Mouse (Mus musculus): ENCODE measurements around the gene Trmt13. TPM values are rescaled to one million over a fixed set of nuclear protein-coding genes. Genes with fewer than 3 reads are reported as not detected.

Trmt13 gene
- polyA plus RNA-seq, 1 experiment from 2014 or later = 18.7 TPM

DNA sequence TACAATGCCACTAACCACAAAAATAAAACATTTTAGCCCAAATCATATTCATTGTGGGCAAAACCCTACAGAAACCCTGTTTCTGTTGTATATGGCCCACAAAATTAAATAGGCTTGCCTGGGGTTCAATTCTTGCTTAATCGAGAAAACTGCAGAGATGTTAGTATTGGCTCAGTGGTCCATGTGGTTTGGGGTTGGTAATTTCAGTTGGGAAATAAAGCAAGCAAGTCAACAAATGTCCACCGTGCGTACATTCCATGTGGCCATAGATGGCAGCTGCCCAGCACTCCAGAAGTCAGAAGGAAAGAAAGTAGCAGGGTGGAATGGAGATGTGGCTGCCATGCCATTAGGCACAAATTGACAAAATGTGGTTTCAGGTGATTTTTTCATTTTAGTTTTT is 18.6 kb upstream of the Trmt13 start:
- 90% methylated on average over 3 of the region's 3 CpGs for WGBS
- Histone ChIP-seq H3K4me1 (ENCODE audit: control insufficient read depth in 2 of 2, insufficient read depth in 2 of 2, low read length in 2 of 2) (peaks cover 0 to 6% of the 10 kb centered on the region in 2 experiments; a peak in 1 of 4 replicates), H3K4me2 (ENCODE audit: low read length) (no peak overlapping the region), H3K9ac (ENCODE audit: low read length) (no peak overlapping the region), H3K36me3 (ENCODE audit: control insufficient read depth, insufficient read depth, low read length) (peaks cover 85% of the 10 kb centered on the region), H3K27ac (replicated peaks in 1 of 2; ENCODE audit: control insufficient read depth in 1 of 2, insufficient read depth in 1 of 2, low read depth in 2 of 2, low read length in 2 of 2) (no peak overlapping the region), H3K9me3 (ENCODE audit: control insufficient read depth, low read length) (no peaks in the 10 kb centered on the region), H3K4me3 (ENCODE audit: control insufficient read depth in 1 of 2, insufficient read depth in 1 of 2, low read depth in 1 of 2, low read length in 2 of 2) (no peak overlapping the region), H3K27me3 (ENCODE audit: control insufficient read depth, insufficient read depth, low read length) (no peaks in the 10 kb centered on the region)
- no peak for ATAC-seq (ENCODE audit: insufficient number of reproducible peaks, insufficient read depth, low FRiP score, low read depth)

DNA sequence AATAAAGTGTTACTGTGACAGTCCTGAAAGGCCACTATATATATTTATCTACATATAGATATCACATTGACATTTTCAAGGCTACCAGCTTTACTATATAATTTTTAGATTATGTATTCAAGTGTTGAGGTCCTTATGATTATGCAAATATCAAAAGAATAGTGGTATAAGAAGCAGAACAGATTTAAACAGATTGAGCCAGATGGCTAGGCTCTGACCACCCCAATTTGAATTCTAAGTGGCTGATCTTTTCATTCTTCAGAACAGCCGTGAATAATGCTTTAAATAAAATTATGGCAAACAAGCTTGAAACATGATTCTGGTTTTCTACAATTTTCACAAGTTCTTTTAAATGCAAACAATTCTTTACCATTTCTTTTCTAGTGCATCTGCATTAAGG is 17.1 kb upstream of the Trmt13 start:
- 79% methylated on average over 1 of the region's 1 CpGs for WGBS
- Histone ChIP-seq H3K9ac (ENCODE audit: low read length) (no peak overlapping the region), H3K27ac (replicated peaks in 1 of 2; ENCODE audit: control insufficient read depth in 1 of 2, insufficient read depth in 1 of 2, low read depth in 2 of 2, low read length in 2 of 2) (no peak overlapping the region), H3K36me3 (ENCODE audit: control insufficient read depth, insufficient read depth, low read length) (peaks cover 79% of the 10 kb centered on the region), H3K4me3 (ENCODE audit: control insufficient read depth in 1 of 2, insufficient read depth in 1 of 2, low read depth in 1 of 2, low read length in 2 of 2) (no peak overlapping the region), H3K27me3 (ENCODE audit: control insufficient read depth, insufficient read depth, low read length) (no peaks in the 10 kb centered on the region), H3K4me2 (ENCODE audit: low read length) (no peak overlapping the region), H3K9me3 (ENCODE audit: control insufficient read depth, low read length) (no peaks in the 10 kb centered on the region), H3K4me1 (ENCODE audit: control insufficient read depth in 2 of 2, insufficient read depth in 2 of 2, low read length in 2 of 2) (peaks cover 0 to 6% of the 10 kb centered on the region in 2 experiments; a peak in 1 of 4 replicates)
- ATAC-seq (ENCODE audit: insufficient number of reproducible peaks, insufficient read depth, low FRiP score, low read depth) = no peak

DNA sequence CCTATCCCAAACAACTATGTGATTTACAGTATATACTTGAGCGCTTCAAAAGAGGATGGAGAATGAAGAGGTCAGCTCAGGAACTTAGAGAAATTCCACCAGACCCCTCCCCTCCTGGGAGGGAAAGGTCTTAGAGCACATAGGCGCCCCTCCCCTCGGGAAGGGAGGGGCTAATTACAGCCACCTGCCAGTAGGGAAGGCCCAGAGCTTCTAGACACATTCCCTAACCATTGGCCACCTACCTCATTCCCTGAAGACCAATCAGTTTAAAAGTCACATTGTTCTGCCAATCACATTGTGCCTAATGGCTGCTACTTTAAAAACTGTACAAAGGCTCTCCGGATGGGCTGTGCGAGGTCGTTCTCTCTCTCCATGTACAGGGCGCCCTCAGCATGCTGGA is 8.3 kb upstream of the Trmt13 start:
- Histone ChIP-seq H3K4me3 (ENCODE audit: control insufficient read depth in 1 of 2, insufficient read depth in 1 of 2, low read depth in 1 of 2, low read length in 2 of 2) (no peak overlapping the region), H3K36me3 (ENCODE audit: control insufficient read depth, insufficient read depth, low read length) (peaks cover 57% of the 10 kb centered on the region), H3K27ac (replicated peaks in 1 of 2; ENCODE audit: control insufficient read depth in 1 of 2, insufficient read depth in 1 of 2, low read depth in 2 of 2, low read length in 2 of 2) (no peak overlapping the region), H3K27me3 (ENCODE audit: control insufficient read depth, insufficient read depth, low read length) (no peaks in the 10 kb centered on the region), H3K9ac (ENCODE audit: low read length) (no peak overlapping the region), H3K9me3 (ENCODE audit: control insufficient read depth, low read length) (no peaks in the 10 kb centered on the region), H3K4me2 (ENCODE audit: low read length) (no peak overlapping the region), H3K4me1 (ENCODE audit: control insufficient read depth in 2 of 2, insufficient read depth in 2 of 2, low read length in 2 of 2) (no peaks in the 10 kb centered on the region)
- 91% methylated on average over 7 of the region's 7 CpGs for WGBS
- no peak for ATAC-seq (ENCODE audit: insufficient number of reproducible peaks, insufficient read depth, low FRiP score, low read depth)

DNA sequence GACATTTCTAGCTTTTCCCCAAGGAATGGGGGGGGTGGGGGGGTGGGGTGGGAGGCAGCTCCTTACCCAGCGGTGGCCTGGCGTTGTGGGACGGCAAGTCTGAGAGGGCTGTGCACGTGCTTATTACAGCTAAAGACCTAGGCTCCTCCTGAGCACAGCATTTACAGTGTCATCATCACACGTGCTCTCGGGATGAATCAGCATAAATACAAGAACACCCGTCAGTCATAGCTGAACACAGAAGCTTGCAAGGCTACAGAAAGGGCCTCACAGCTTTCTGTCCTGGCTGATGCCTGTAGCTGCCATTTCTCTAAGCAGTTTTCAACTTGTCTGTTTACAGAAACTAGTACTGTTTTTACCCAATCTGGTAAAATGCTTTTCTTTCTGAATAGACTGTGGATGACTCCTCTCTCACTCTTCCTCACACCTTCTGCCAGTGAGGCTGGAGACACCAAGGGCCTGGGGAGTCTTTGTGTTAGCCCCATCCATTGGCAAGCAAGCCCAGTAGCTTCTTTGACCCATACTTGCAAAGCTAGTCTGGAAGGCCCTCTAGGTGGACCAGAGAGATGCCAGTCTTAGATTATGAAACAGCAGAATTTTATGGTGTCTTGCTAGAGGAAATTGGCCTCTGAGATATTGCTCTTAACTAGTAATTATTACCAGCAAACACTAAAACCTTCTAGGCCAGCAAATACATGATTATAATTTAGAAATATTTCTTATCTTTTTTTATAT is 6.4 kb upstream of the Trmt13 start:
- Histone ChIP-seq H3K9me3 (ENCODE audit: control insufficient read depth, low read length) (no peaks in the 10 kb centered on the region), H3K4me1 (ENCODE audit: control insufficient read depth in 2 of 2, insufficient read depth in 2 of 2, low read length in 2 of 2) (no peaks in the 10 kb centered on the region), H3K4me2 (ENCODE audit: low read length) (no peak overlapping the region), H3K9ac (ENCODE audit: low read length) (no peak overlapping the region), H3K27ac (replicated peaks in 1 of 2; ENCODE audit: control insufficient read depth in 1 of 2, insufficient read depth in 1 of 2, low read depth in 2 of 2, low read length in 2 of 2) (no peak overlapping the region), H3K4me3 (ENCODE audit: control insufficient read depth in 1 of 2, insufficient read depth in 1 of 2, low read depth in 1 of 2, low read length in 2 of 2) (no peak overlapping the region), H3K27me3 (ENCODE audit: control insufficient read depth, insufficient read depth, low read length) (no peaks in the 10 kb centered on the region), H3K36me3 (ENCODE audit: control insufficient read depth, insufficient read depth, low read length) (peaks cover 59% of the 10 kb centered on the region)
- no peak for ATAC-seq (ENCODE audit: insufficient number of reproducible peaks, insufficient read depth, low FRiP score, low read depth)
- 87% methylated on average over 7 of the region's 7 CpGs for WGBS

DNA sequence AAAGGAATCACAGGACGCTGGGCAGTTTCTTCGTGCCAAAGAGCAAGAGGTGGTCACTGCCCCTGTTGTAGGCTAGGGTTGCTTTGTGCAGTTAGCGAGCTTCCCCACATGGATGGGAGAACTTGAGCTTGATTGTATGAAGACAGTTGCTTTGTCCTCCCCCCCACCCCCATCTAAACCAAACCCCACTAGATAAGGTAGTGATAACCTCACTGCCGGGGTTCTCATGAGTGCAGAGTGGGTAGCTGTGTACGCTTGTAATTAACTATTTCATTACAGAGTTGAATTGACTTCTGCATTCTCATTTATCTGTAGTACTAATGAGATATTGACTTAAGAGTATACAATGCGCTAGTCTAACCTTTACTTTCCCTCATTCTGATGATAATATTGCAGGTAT is 4.5 kb upstream of the Trmt13 start:
- Histone ChIP-seq H3K9ac (ENCODE audit: low read length) (no peak overlapping the region), H3K27ac (replicated peaks in 1 of 2; ENCODE audit: control insufficient read depth in 1 of 2, insufficient read depth in 1 of 2, low read depth in 2 of 2, low read length in 2 of 2) (no peak overlapping the region), H3K4me2 (ENCODE audit: low read length) (no peak overlapping the region), H3K9me3 (ENCODE audit: control insufficient read depth, low read length) (no peaks in the 10 kb centered on the region), H3K27me3 (ENCODE audit: control insufficient read depth, insufficient read depth, low read length) (no peaks in the 10 kb centered on the region), H3K36me3 (ENCODE audit: control insufficient read depth, insufficient read depth, low read length) (peaks cover 79% of the 10 kb centered on the region), H3K4me1 (ENCODE audit: control insufficient read depth in 2 of 2, insufficient read depth in 2 of 2, low read length in 2 of 2) (no peaks in the 10 kb centered on the region), H3K4me3 (ENCODE audit: control insufficient read depth in 1 of 2, insufficient read depth in 1 of 2, low read depth in 1 of 2, low read length in 2 of 2) (no peak overlapping the region)
- no peak for ATAC-seq (ENCODE audit: insufficient number of reproducible peaks, insufficient read depth, low FRiP score, low read depth)
- WGBS = 71% methylated on average over 6 of the region's 6 CpGs

DNA sequence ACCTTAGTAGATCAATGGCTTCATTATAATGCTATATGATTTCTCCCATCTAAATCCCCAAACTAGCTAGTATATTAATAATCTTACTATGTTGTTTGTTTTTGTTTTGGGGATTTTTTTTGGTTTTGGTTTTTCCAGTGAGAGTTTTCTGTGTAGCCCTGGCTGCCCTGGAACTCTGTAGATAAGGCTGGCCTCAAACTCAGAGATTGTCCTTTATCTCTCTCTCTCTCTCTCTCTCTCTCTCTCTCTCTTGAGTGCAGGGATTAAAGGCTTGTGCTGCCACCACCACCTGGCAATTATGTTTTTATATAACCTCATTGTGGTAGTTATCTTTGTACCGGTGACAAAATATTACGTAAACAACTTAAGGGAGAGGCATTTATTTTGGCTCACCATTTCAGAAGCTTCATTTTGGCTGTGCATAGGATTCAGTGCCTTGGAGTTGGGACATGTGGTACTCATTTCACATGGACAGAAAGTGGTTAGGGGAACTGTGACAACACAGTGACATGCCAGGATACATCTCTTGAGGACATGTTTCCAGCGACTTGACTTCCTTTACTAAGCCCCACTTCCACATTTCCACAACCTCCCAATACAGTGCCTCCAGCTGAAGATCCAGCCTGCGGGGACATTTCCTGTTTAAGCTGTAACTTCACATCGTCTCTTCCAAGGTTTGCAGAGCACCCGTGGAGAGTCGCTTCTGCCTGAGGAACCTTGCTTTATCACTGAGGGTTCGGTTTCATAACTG is 1.1 kb upstream of the Trmt13 start:
- Histone ChIP-seq H3K4me3 (ENCODE audit: control insufficient read depth in 1 of 2, insufficient read depth in 1 of 2, low read depth in 1 of 2, low read length in 2 of 2) (no peak overlapping the region), H3K4me2 (ENCODE audit: low read length) (no peak overlapping the region), H3K9ac (ENCODE audit: low read length) (no peak overlapping the region), H3K9me3 (ENCODE audit: control insufficient read depth, low read length) (no peaks in the 10 kb centered on the region), H3K27me3 (ENCODE audit: control insufficient read depth, insufficient read depth, low read length) (no peaks in the 10 kb centered on the region), H3K4me1 (ENCODE audit: control insufficient read depth in 2 of 2, insufficient read depth in 2 of 2, low read length in 2 of 2) (no peaks in the 10 kb centered on the region), H3K27ac (replicated peaks in 1 of 2; ENCODE audit: control insufficient read depth in 1 of 2, insufficient read depth in 1 of 2, low read depth in 2 of 2, low read length in 2 of 2) (no peak overlapping the region), H3K36me3 (ENCODE audit: control insufficient read depth, insufficient read depth, low read length) (peaks cover 77% of the 10 kb centered on the region)
- 83% methylated on average over 8 of the region's 8 CpGs for WGBS
- ATAC-seq (ENCODE audit: insufficient number of reproducible peaks, insufficient read depth, low FRiP score, low read depth) = no peak

DNA sequence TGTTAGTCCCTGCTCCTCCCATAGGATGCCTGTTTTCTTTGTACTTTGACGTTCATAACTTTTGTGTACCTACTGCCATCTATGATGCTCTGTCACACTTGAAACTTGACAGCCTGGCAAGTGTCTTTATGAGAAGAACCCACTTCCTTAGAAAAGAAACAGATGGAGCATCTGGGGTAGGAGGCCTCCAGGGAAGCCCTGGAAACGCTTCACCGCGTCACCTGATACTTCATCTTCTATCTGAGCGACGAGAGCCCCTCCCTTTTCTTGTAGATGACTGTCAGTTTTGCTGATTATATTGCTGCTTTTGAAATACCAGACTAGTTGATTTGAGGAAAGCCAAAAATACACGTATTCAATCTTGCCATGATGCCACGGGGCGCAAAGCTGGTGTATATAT is 9.8 kb downstream of the Trmt13 start:
- Histone ChIP-seq H3K4me1 (ENCODE audit: control insufficient read depth in 2 of 2, insufficient read depth in 2 of 2, low read length in 2 of 2) (no peaks in the 10 kb centered on the region), H3K9ac (ENCODE audit: low read length) (no peak overlapping the region), H3K4me2 (ENCODE audit: low read length) (no peak overlapping the region), H3K36me3 (ENCODE audit: control insufficient read depth, insufficient read depth, low read length) (peaks cover 37% of the 10 kb centered on the region), H3K4me3 (ENCODE audit: control insufficient read depth in 1 of 2, insufficient read depth in 1 of 2, low read depth in 1 of 2, low read length in 2 of 2) (no peak overlapping the region), H3K9me3 (ENCODE audit: control insufficient read depth, low read length) (no peaks in the 10 kb centered on the region), H3K27ac (replicated peaks in 1 of 2; ENCODE audit: control insufficient read depth in 1 of 2, insufficient read depth in 1 of 2, low read depth in 2 of 2, low read length in 2 of 2) (no peak overlapping the region), H3K27me3 (ENCODE audit: control insufficient read depth, insufficient read depth, low read length) (no peaks in the 10 kb centered on the region)
- WGBS = 68% methylated on average over 9 of the region's 9 CpGs
- no peak for ATAC-seq (ENCODE audit: insufficient number of reproducible peaks, insufficient read depth, low FRiP score, low read depth)
